Mouse (Mus musculus) effector memory CD4-positive, alpha-beta T cell, adult 5 months (primary cell): ENCODE data around the gene Tprkb. TPM values are rescaled to one million over a fixed set of nuclear protein-coding genes. Genes with fewer than 3 reads are reported as not detected.

ENCODE experiments used
- polyA plus RNA-seq: library from polyadenylated mRNA; unstranded; fragments of 100-300 nt; shearing (Covaris generic); gene quantifications from one replicate; pipeline ENCODE4 v1.2.1, GENCODE M21; 2017

Gene Tprkb
- 18.3 TPM for polyA plus RNA-seq

GRCm38 (mm10) chr6:85911587-85911986 lies at the start of gene Tprkb:
TSS of gene Tprkb (plus strand) at chr6:85911865.

GRCm38 (mm10) chr6:85869006-85869405 lies 42.7 kb upstream of the Tprkb start, which contains the start of gene Nat8f2:
TSS of gene Nat8f2 (minus strand) at chr6:85869158.

GRCm38 (mm10) chr6:85904642-85905061 lies 7.0 kb upstream of the Tprkb start, which contains the start of gene Nat8f4:
TSS of gene Nat8f4 (minus strand) at chr6:85904884.

GRCm38 (mm10) chr6:85915539-85916513 lies 4.2 kb downstream of the Tprkb start, which contains the start of gene Nat8f1:
TSS of gene Nat8f1 (minus strand) at chr6:85915687.

GRCm38 (mm10) chr6:85961101-85962091 lies 49.7 kb downstream of the Tprkb start, which contains the start of gene Dusp11:
TSS of gene Dusp11 (minus strand) at chr6:85961667.

Other genes with a start within 250 kb of the Tprkb start
- gene Nat8f7, start 198.7 kb upstream of the Tprkb start, polyA plus RNA-seq, result not detected
- not detected for gene Nat8f3, start 146.1 kb upstream of the Tprkb start, polyA plus RNA-seq
- gene Nat8f6, start 90.9 kb upstream of the Tprkb start, polyA plus RNA-seq, result not detected
- gene Nat8f5, start 90.9 kb upstream of the Tprkb start, polyA plus RNA-seq, result not detected
- not detected for gene Nat8, start 79.8 kb upstream of the Tprkb start, polyA plus RNA-seq
- not detected for gene Nat8f2, start 42.7 kb upstream of the Tprkb start, polyA plus RNA-seq
- 1.9 TPM for gene Nat8f4, start 7.0 kb upstream of the Tprkb start, polyA plus RNA-seq
- gene Nat8f1, start 3.8 kb downstream of the Tprkb start, polyA plus RNA-seq, result 1.9 TPM
- 215 TPM for gene Dusp11, start 49.8 kb downstream of the Tprkb start, polyA plus RNA-seq
- gene Figla, start 104.3 kb downstream of the Tprkb start, polyA plus RNA-seq, result not detected
- not detected for gene Add2, start 116.8 kb downstream of the Tprkb start, polyA plus RNA-seq